Mouse (Mus musculus) cerebellum, adult 8-10 months (tissue): ENCODE measurements around the gene Usp36.

ENCODE experiments used
- DNase-seq: peaks from one replicate; pipeline ENCODE4 v3.0.0; 2022

Gene Usp36

DNA sequence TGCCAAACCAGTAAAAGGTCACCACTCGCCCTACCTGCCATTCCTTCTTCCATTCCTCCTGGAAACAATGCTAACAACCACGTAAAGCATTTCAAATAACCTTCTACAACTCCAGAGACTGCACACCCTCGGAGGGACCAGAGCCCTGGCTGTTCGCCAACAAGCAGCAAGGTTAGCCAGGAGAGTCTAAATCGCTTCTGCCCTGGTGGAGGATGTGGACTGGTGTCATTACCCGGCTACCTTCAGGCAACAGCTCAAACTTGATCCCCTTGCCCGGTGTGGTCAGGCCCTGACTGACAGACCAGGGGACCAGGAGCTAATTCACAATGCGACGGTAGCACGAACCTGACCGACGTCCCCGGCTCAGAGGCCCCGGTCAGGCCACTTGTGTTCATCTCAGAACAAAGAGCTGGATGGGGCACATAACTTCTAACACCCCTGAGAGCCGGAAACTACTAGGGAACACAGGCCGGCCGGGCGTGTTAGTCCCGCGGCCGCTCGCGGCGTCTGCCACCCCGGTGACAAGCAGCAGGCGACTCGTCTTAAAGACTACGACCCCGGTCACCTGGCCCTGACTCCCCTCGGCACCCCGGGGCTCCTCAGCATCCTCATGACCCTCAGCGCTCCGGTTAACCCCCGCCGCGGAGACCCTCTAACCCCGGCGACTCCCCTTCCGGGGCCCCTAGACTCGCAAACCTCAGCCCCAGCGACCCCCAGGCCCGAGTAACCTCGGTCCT is 42.5 kb downstream of the Usp36 start:
- DNase-seq = peak; percentile 69

DNA sequence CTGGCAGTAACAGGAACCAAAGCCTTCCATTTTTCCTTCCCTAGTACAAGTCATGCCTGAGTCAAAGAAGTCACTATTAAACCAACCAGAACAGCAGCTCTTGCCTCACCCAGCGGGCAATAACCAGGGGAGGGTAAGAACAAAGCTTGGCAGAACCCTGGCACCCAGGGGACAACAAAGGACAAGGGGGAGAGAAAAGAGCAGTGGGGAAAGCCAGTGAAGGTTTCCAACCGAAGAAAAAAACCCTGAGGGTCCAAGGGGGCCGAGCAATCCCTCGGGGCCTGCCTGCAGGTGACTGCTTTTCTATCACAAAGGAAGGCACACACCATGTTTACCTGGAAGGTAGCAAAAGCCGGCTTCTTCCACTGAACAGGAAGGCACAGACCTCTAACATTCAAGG is 43.3 kb downstream of the Usp36 start:
- no peak for DNase-seq

DNA sequence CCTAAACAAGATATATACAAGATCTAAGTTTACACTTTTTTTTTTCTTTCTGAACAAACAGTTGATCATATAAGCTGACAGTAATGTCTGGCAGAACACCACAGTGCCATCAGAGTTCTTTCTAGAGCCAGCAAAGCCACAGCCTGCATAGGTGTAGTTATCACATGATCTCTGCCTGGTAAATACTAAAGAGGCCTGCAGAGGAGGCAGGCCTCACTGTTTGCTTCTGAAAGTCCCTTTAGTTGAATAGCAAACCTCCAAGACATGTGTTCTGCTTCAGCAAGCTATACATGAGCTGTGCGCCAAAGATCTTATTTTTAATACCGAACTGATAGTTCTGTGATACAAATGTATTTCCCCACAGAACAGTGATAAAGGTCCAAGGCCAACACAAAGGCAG is 44.9 kb downstream of the Usp36 start:
- no peak for DNase-seq

DNA sequence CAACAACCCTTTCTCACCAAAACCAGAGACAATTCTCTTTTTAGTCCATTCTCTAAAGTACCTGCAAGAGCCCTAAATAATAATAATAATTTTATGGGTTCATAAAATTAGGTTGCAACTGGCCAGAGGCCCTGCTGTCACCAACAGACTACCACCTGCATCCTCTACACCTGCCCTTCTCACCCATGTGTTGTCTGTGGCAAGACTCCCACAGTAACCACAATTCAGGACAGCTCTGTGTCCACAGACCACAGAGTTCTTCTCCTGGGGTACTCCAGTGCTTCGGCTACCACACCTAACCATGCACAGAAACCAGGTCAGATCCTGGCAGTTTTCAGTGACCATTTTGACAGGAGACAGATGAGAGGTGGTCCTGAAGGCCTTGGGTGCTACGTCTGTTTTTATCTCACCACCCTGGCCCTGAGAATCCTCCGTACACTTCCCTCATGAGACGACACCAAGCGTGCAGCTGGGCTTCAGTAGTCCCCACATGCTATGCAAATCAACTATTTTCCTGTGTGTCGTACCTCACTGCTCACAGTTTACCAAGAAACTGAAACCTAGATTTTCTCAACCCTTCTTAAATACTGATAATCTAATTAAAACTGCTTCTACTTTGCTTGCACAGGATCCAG is 46.3 kb downstream of the Usp36 start:
- no peak for DNase-seq

DNA sequence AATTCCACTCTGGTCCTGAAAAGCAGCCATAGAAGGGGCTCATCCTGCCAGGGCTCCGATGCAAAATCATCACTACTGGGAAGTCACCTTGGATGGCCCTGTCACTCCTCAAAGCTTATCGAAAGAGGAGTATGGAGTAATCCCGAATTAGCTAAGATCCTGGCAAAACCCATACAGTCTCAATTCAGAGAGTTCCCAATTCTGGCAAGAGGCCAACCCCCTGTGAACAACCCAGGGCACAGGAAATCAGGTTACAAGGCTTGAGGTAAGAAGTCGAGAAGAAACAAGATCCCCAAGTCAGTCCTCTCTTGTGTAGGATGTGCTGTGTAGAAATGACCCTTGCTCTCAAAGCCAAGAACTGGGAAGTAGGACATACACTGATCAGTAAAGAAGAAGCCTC is 47.5 kb downstream of the Usp36 start:
- peak; percentile 48 for DNase-seq

DNA sequence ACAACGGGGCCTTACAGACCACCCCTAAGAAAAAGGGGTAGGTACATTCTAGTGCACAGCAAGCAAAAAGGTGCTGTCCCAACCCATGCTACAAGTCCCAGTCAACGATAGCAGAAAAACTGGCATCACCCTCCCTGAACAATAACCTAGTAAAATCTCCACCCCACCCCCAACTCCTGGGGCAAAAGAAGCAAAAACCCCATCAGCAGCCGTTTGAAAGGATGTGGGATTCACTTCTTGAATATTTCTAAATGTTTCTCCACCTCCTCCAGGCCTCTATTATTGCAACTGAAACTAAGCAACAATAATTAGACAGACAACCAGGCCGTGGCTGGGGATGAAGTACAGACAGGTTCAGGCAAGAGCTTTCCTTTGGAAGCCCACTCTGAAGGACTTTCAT is 49.7 kb downstream of the Usp36 start:
- DNase-seq = no peak

DNA sequence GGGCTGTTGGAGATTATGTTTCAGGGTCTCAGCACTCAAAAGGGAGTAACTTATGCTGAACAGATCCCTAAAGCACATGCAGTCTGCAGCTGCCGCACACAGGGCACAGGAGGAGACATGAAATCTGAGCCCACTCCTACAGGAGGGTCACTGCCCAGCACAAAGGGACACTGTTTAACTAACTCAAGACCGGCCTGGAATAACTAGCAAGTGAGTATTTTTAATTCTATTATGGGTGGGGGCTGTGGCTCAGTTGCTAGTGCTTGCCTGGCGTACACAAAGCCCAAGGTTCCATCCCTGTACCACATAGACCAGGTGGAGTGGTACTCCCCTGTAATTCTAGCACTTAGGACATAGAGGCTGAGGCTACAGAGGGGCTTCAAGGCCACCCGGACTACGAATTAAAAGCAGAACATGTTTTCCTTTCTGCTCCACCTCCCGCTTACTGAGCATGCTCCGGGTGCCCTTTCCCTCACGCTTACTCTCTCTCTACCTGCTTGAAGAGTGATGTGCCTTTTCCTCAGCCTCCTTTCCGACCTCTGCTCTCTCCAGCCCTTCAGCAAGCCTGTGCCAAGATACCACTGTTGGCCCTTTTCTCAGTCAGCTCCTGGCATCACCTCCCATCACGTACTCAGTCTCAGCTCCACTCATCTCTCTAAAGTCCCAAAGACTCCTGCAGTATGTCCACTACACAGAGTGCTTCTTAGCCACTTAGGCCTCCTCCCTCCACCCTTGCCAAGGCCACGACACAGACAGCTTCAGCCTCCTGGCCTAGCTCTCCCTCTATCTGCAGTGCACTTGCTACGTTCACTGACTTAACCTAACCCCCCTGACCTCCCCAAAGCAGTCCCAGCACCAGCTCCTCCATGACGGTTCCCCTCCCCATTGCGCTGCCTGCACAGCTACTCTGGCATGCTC is 50.5 kb downstream of the Usp36 start:
- DNase-seq = no peak

DNA sequence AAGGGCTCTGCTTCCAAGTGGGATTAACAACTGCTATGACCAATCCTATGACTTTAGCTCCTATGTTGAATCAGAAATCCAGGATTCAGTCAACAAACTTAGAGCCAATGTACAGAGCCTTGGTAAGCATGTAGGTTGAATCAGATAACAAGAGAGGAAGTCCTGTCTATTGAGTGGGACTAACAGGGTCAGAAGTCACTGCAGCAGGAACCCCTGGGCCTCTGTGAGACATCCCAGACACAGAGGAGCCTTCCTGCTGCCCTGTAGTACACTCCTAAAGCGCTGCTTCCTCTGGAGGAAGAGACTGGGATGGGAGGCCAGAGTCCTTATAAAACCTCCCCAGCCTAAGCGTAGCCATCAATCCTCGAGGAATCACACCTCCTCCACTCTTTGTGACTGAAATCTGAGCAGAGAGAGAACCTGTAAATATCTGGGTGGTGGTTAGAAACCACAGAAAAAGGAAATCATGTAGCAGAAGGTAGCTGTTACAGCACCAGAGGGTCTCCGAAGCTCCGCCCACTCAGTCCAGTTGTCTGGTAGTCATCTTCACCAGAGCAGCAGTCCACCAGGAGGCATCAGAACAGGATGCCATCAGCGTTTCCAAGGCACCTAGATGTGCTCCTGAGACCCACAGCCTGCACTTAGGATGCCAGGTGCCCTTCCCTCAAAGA is 53.4 kb downstream of the Usp36 start:
- no peak for DNase-seq

DNA sequence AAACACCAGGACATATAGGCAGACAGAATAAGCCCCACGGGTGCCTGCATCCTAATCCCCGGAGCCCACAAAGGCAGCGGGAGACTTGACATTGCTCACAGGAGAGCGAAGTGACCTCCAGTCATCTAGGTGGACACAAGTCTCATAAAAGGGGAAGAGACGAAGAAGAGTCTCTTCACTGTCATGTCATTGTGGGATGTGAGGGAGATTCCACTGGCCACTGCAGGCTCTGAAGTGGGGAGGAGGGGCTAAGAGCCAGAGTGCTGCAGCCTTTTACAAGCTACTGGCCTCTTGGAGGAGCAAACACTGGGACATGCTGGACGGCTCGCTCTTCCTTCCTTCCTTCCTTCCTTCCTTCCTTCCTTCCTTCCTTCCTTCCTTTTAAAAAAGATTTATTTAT is 55.1 kb downstream of the Usp36 start:
- no peak for DNase-seq

DNA sequence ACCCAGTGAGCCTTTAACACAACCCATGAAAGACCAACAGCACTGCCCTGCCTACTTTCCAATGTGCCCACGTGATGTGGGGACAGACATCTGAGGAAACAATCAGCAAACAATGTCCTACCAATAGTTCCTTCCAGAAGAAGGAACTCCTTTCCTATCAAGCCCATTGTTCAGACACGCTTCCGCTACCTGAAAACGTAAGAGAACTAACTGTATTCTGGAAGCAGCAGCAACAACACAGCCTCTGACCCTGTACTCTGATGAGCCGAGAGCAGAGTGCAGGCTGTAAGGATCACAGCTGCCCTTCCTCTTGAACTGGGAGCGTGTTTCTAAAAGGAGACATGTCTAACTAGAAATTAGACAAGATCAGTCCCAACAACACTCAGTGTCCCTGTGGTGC is 55.5 kb downstream of the Usp36 start:
- DNase-seq = no peak

DNA sequence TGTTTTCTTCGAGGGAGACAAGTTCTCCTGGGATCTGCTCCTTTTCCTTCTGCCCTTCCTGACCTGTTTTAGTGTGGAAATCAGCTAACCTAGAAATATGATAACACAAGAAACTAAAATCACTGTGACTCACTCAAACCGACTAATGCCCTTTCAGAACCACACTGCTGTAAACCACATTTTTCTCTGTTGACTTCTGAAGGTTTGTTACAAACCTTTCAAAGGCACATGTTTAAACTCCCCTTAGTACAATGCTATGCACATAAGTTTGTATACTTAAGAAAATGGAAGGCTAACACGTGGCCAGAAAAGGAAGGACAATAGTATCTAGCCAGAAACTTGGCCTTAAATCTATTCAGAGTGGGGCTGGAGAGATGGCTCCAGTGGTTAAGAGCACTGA is 56.1 kb downstream of the Usp36 start:
- DNase-seq = no peak

DNA sequence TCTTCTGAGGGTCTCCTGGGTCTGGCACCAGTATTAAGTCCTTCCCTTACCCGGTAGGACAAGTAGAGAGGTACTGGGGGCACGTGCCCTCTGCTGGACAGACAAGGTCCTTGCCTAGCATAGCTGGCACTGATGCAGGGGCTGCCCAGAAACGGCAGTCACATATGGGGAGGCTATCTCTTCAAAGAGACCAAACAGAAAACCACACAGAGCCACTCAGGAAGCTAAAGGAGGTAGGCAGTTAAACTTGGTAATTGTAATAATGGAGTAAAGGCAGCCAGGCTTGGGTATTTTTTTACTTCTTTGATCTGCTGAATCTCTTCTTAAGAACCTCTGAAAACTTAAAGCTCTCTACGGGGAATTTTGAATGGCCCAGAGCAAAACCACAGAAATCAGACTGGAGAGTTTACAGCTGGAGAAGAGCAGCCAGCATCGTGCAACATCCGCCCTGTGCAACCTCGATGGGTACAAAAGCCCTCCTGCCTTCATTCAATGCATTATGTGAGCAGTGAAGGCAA is 57.7 kb downstream of the Usp36 start:
- no peak for DNase-seq

DNA sequence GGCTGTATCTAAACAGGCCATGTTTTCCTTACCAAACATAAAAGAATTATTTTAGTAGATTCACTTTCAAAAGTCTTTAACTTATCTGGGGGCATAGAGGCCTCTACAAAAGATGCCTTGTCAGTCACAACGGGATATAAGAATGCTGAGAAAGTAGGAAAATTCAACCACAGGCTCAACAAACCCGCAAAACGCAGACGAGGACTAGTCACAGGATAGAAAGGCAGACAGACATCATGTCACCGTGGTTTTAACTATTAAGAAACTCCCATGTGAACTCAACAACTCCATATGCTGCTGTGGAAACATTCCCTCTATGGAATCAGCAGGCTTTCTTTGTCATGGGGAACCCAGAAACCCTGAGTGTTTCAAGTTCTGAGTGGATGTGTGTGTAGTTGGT is 60.1 kb downstream of the Usp36 start:
- DNase-seq = no peak

DNA sequence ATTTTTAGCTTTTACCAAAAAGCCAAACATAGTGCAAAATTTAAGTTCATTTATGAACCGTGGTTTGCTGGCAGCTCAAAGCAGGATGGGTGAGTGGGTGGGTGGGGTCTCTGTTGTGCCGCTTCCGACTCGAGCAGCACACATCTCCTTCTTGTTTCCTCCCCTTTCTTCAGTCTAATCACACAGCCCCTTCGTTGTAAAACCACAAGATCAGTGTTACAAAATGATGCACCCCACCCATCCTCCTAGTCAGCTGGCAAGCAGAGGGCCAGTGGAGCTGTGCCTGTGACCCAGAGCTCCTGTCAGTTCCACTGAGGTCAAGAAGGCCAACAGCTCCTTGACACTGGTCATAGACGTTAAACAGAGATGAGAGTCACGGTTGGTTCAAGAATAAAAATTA is 62.4 kb downstream of the Usp36 start:
- no peak for DNase-seq

DNA sequence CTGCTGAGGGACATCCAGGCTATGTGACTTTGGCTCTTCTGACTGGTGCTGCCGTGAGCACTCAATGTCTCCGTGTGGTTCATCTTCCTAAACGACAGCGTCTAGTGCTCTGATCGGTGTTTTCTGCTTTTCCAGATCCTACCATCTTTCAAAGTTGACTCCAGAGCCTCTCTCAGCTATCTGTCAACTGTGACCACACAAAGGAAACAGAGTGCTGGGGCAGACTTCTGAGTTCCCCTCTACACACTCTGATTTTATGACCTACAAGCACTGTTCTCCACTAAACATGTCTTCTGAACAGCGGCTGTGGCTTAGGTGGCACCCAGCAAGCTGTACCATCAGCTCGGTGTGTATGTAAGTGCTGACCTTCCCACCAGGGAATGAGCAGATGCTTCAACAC is 63.2 kb downstream of the Usp36 start:
- DNase-seq = no peak

DNA sequence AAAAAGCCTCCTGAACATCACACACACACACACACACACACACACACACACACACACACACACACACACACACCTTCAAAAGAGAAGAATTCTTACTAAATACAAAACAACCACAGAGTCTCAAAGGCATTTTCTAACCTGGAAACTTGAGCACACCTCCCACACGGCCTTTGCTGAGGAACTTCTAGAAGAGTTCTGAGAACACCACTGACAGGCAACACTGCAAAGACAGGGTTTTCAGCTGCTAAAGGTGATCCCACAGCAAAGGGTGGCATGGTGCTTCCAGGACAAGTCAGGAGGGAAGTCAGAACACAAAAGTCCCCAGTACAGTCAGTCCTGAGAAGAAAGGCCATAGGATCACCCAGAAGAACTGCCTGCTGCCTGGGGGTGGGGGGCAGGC is 64.2 kb downstream of the Usp36 start:
- no peak for DNase-seq

DNA sequence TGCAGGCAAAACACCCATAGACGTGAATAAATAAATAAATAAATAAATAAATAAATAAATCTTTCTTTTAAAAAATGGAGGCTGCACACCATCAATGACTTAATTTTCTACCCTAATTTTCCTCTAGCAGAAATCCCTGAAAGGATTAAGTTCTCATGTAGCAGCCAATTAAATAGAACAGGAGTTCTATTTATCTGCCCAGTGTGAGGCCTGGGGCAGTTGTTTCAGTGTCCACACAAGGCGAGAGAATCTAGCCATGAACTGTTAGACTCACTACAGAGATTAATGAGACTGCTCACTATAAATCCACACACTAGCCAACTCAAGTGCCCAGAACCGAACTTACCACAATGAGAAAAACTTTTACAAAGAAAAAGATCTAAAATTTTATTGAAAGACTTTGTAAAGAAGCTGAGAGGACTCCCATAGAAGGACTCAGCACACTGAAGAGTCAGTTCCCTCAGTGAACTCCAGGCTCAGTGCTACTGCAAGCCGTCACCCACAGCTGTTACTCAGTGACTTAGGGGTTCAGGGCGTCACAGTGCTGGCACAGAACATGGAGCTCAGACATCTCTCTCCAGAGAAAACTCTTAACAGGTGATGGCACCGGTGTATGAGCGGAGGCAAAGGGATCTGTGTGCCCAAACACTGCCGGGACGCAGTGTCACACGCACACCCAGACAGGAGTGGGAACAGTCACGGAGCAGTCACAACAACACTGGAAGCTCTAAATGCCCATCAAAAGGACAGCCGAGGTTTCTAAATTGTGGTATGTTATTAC is 64.8 kb downstream of the Usp36 start:
- DNase-seq = no peak

DNA sequence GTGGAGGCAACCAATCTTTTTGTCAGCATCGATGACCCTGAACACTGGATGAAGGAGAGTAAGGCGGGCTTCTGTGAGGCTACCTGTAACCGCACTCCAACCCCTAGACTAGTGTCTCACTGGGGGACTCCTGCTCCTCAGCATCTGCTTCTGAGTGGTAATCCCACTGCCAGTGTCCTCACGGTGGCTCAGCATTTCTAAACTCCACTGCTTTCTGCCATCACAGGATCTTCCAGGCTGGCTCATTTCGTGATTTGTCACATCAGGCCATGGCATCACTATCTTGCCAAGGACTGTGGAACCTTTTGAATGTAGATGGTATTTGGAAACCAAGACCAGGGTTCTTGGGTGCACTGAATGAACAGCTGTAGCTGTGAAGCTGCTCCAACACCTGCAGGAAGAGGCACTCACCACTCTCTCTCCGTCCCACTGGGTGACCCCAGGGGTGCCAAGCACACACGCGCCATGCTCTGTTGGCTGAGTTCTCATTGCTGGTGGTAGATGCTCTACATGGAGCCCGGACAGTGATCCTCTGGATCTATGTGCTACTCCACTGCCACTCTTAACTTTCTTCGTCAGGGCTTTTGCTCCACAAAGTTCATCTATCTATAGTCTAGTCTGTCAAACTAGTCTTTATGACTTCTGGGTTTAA is 66.5 kb downstream of the Usp36 start:
- DNase-seq = no peak

DNA sequence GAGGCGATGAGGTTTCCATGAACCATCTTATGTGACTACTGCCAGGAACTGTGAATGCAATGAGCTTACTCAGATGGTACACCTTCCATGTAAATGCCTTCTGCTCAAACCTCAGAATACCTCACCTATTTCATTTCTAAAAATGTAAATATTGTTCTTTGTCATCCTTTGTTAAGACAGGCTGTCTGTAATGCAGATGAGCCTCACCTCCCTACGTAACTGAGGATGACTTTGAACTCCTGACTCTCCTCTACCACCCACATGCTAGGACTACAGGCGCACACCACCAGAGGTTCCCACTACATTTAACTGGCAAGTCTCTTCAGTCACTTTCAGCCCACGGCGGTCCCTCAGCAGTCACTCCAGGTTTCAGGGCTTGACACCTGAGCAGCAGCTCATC is 67.1 kb downstream of the Usp36 start:
- DNase-seq = no peak

DNA sequence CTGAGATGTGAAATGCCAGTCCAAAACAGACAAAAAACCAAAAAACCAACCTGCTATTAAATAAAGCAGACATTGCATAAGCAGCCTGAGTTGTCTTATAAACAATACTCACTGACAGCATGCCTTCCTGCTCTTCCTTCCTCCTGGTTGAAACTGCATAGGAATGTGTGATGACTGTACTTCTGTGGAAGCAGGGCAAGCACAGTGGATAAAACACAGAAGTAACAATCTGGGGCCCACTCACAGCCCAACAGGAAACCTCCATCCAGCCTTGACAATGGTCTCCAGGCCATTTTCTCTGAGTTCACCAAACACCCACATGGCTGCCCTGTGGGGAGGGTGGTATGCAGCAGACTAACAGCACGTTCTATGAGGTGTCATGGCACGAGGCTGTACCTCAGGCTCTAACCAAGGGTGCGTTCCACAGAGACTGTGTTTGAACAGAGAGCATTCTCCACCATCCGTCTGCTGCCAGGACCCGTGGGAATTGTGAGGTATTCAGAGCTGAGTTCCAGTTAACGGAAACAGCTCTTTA is 67.6 kb downstream of the Usp36 start:
- no peak for DNase-seq

DNA sequence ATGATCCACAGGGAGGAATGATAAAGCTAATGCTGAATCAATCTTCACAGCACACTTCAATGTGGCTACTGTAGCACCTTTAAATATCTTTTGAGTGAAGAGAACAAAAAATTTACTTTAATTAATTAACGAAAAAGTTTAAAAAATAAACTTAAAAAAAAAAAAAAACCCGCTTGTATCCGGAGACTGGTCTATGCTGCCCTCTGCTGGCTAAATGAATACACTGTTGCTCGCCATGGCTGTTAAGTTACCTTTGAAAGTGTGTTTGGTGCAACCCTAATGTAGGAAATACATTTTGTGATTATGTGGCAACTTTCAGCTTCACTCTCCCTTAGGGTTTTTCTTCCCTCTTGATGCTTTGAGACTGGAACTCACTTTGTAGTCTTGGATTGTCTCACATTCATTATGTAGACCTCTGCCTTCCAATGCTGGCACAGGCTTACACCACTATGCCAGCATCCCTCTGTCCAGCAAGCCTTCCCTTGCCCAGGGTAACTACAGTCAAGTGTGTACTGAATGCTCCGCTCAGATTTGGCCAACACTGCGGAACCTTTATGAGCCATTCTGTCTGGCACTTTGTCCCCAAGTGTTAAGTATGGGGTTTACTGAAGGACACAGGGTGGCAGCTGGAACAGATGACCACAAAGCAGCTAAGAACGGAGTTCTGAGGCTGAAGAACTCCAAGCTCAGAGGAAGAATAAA is 69.3 kb downstream of the Usp36 start:
- DNase-seq = peak; percentile 72
